Mouse (Mus musculus): ENCODE data around the gene Gm21970. TPM values are rescaled to one million over a fixed set of nuclear protein-coding genes. Genes with fewer than 3 reads are reported as not detected.
A peak's percentile ranks its signal among the peaks of the same experiment; 100 is the strongest.

Gene Gm21970
- total RNA-seq, 1 experiment from 2014 or later: not detected

GRCm38 (mm10) chr16:91458301-91458746, 66.8 kb downstream of the Gm21970 start:
- ATAC-seq (replicated peaks; ENCODE audit: low read depth, poor library complexity, severe bottlenecking): peak; percentile 31

- ATAC-seq (replicated peaks; ENCODE audit: low read depth, poor library complexity, severe bottlenecking): no peak
Observed at GRCm38 (mm10) chr16:91458976-91459375, 67.5 kb downstream of the Gm21970 start.

GRCm38 (mm10) chr16:91459396-91459795, 67.9 kb downstream of the Gm21970 start:
- ATAC-seq (replicated peaks; ENCODE audit: low read depth, poor library complexity, severe bottlenecking): no peak

GRCm38 (mm10) chr16:91459841-91460370, 68.4 kb downstream of the Gm21970 start:
- ATAC-seq (replicated peaks; ENCODE audit: low read depth, poor library complexity, severe bottlenecking): no peak

- ATAC-seq (replicated peaks; ENCODE audit: low read depth, poor library complexity, severe bottlenecking): peak; percentile 3; the same call in 1 of the 2 replicates
Observed at GRCm38 (mm10) chr16:91461066-91461638, 69.6 kb downstream of the Gm21970 start.

- ATAC-seq (replicated peaks; ENCODE audit: low read depth, poor library complexity, severe bottlenecking): no peak
Observed at GRCm38 (mm10) chr16:91461773-91462181, 70.3 kb downstream of the Gm21970 start.

- ATAC-seq (replicated peaks; ENCODE audit: low read depth, poor library complexity, severe bottlenecking): no peak
Observed at GRCm38 (mm10) chr16:91462644-91463043, 71.1 kb downstream of the Gm21970 start.

GRCm38 (mm10) chr16:91463400-91463799, 71.9 kb downstream of the Gm21970 start:
- ATAC-seq (replicated peaks; ENCODE audit: low read depth, poor library complexity, severe bottlenecking): no peak

GRCm38 (mm10) chr16:91463836-91464400, 72.4 kb downstream of the Gm21970 start:
- ATAC-seq (replicated peaks; ENCODE audit: low read depth, poor library complexity, severe bottlenecking): no peak

- ATAC-seq (replicated peaks; ENCODE audit: low read depth, poor library complexity, severe bottlenecking): peak; percentile 85
Observed at GRCm38 (mm10) chr16:91464594-91465504, 73.3 kb downstream of the Gm21970 start.

- no peak for ATAC-seq (replicated peaks; ENCODE audit: low read depth, poor library complexity, severe bottlenecking)
Observed at GRCm38 (mm10) chr16:91465505-91466240, 74.2 kb downstream of the Gm21970 start.

GRCm38 (mm10) chr16:91466566-91466965, 75.0 kb downstream of the Gm21970 start:
- no peak for ATAC-seq (replicated peaks; ENCODE audit: low read depth, poor library complexity, severe bottlenecking)

Other genes with a start within 250 kb of the Gm21970 start
- gene Olig2, start 166.3 kb upstream of the Gm21970 start, total RNA-seq (2017): not detected in 2 replicates
- gene Olig1, start 121.9 kb upstream of the Gm21970 start, total RNA-seq (2017): not detected in 2 replicates
- gene Ifnar2, start 18.9 kb upstream of the Gm21970 start, total RNA-seq (2017): 88.3 and 115 TPM in 2 replicates
- 34.8 and 53.2 TPM in 2 replicates for gene Il10rb, start 14.4 kb downstream of the Gm21970 start, total RNA-seq (2017)
- gene Ifnar1, start 93.5 kb downstream of the Gm21970 start, total RNA-seq (2017): 34.6 and 43.3 TPM in 2 replicates
- gene Ifngr2, start 155.4 kb downstream of the Gm21970 start, total RNA-seq (2017): 6.1 and 6.7 TPM in 2 replicates
- 8.6 and 12.7 TPM in 2 replicates for gene Tmem50b, start 206.1 kb downstream of the Gm21970 start, total RNA-seq (2017)
- gene Dnajc28, start 227.3 kb downstream of the Gm21970 start, total RNA-seq (2017): 7.4 and 12.7 TPM in 2 replicates

All from common myeloid progenitor, adult 5-6 weeks (primary cell).